Mouse (Mus musculus) ES-E14 (cell line): ENCODE results near the gene Leprot. TPM values are rescaled to one million over a fixed set of nuclear protein-coding genes. Genes with fewer than 3 reads are reported as not detected.
A peak's percentile ranks its signal among the peaks of the same experiment; 100 is the strongest.

Experiments used
- DNase-seq: peaks from one replicate; pipeline ENCODE4 v3.0.0-alpha.2; 2013; ENCODE audit warnings: low read depth, low spot score
- H3K27ac ChIP-seq: 2 replicates; pipeline ENCODE4 v1.5.1; 2012; ENCODE audit warnings: low read depth, mild to moderate bottlenecking, low read length, moderate library complexity, mixed read lengths; ENCODE audit not compliant: poor library complexity, insufficient read depth, severe bottlenecking
- H3K36me3 ChIP-seq: 2 replicates; pipeline ENCODE4 v1.6.1; 2012; ENCODE audit warnings: mild to moderate bottlenecking, low read length, moderate library complexity, mixed read lengths; ENCODE audit not compliant: control insufficient read depth, poor library complexity, insufficient read depth, severe bottlenecking
- H3K4me1 ChIP-seq, 2 experiments: fragments of 150-350 bp in 1 of 2; sonication (generic) in 1 of 2; 2 replicates each; pipeline ENCODE4 v1.6.1; 2012; ENCODE audit warnings: low read length in 2 of 2, mild to moderate bottlenecking in 1 of 2, mixed read lengths in 1 of 2; ENCODE audit not compliant: control insufficient read depth in 2 of 2, insufficient read depth in 2 of 2, poor library complexity in 1 of 2
- H3K4me3 ChIP-seq, 2 experiments: fragments of 150-350 bp in 1 of 2; sonication (generic) in 1 of 2; 2 replicates each; pipeline ENCODE4 v1.5.1; 2012; ENCODE audit warnings: low read length in 2 of 2, low read depth in 1 of 2, mild to moderate bottlenecking in 1 of 2, mixed read lengths in 1 of 2; ENCODE audit not compliant: insufficient read depth in 1 of 2, poor library complexity in 1 of 2, severe bottlenecking in 1 of 2
- H3K9ac ChIP-seq: 2 replicates; pipeline ENCODE4 v1.6.1; 2012; ENCODE audit warnings: low read depth, mild to moderate bottlenecking, low read length, mixed read lengths; ENCODE audit not compliant: poor library complexity, insufficient read depth, severe bottlenecking
- H3K9me3 ChIP-seq: fragments of 150-350 bp; sonication (generic); 2 replicates; pipeline ENCODE4 v1.6.1; 2012; ENCODE audit warnings: low read depth, mild to moderate bottlenecking, low read length; ENCODE audit not compliant: control insufficient read depth, insufficient read depth
- CHD2 ChIP-seq: IDR thresholded peaks from 2 replicates; pipeline ENCODE4 v1.6.1; 2014; ENCODE audit warnings: mild to moderate bottlenecking, low read depth, low read length, inconsistent platforms
- HCFC1 ChIP-seq: IDR thresholded peaks from 2 replicates; pipeline ENCODE4 v1.6.1; 2012; ENCODE audit warnings: low read length, inconsistent platforms, borderline replicate concordance; ENCODE audit not compliant: insufficient read depth
- MAFK ChIP-seq: IDR thresholded peaks from 2 replicates; pipeline ENCODE4 v1.6.1; 2014; ENCODE audit warnings: mild to moderate bottlenecking, low read depth, low read length, inconsistent platforms; ENCODE audit not compliant: insufficient read depth
- ZC3H11A ChIP-seq: IDR thresholded peaks from 2 replicates; pipeline ENCODE4 v1.6.1; 2012; ENCODE audit warnings: low read depth, mild to moderate bottlenecking, inconsistent platforms, low read length, borderline replicate concordance
- ZNF384 ChIP-seq: IDR thresholded peaks from 2 replicates; pipeline ENCODE4 v1.6.1; 2012; ENCODE audit warnings: low read depth, low read length, inconsistent platforms
- in situ Hi-C, 2 experiments: fragments of 600-800 bp; cut with MboI; formaldehyde crosslinking; loops; one replicate each; pipeline ENCODE4 v1.15.1; 2025; ENCODE audit warnings: low sequenced_read_pairs in 2 of 2, inconsistent platforms in 1 of 2; ENCODE audit not compliant: unreplicated experiment in 2 of 2
- total RNA-seq: library from RNA; depleted of rRNA; stranded (reverse); fragments of 300-350 nt; gene quantifications from 2 replicates; pipeline ENCODE4 v1.2.3, GENCODE M21; 2012

The Leprot gene
- total RNA-seq, 1 experiment = 81.6 TPM

DNA sequence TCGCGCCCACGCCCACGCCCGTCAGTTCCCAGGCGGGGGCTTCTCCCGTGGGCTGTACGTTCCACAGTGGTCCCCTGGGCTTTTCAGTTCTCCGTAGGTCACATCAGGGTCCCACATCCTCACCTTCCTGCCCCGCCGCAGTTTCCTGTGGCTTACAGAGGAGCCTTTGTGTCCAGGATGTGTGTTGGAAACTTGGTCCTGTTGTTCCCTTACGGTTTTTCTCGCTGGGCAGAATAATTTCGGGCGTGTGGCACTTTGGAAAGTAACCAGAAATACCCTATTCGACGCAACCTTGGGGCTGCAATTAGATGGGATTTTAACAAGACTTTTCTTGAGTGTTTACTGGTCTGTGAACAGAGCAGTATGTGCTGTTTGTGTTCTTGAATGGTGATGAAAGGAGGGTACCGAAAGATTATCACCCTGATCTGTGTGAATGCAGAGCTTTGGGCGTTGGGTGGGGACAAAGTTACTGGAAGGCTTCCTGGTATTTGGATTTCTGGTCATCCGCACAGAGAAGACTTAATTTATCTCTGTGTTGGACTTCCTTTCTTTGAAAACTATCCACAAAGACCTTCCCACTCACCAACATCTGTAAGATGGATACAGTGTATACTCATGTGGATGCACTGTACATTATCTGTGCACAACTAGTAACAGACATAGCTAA lies 591 bp downstream of the Leprot start:
- H3K4me1 ChIP-seq = peaks cover 6% of the 10 kb centered on the region in 2 experiments; a peak in 2 of 4 replicates
- H3K36me3 ChIP-seq = no peaks in the 10 kb centered on the region
- H3K9me3 ChIP-seq = no peaks in the 10 kb centered on the region
- peak overlapping the region; percentile 79 for H3K27ac ChIP-seq
- H3K9ac ChIP-seq = peak overlapping the region; percentile 94
- no peak for DNase-seq
- no peak for TF ChIP-seq HCFC1
- no peak for TF ChIP-seq ZC3H11A
- TF ChIP-seq ZNF384 = no peak
- TF ChIP-seq CHD2 = no peak
- TF ChIP-seq MAFK = no peak
- in situ Hi-C loops = no loop called here
- H3K4me3 ChIP-seq = peak overlapping the region; percentile 92 to 94

- Histone ChIP-seq H3K9me3 (no peaks in the 10 kb centered on the region), H3K36me3 (no peaks in the 10 kb centered on the region; the same call in 1 of the 2 replicates), H3K4me3 (peak overlapping the region; percentile 92 to 94; a peak in 3 of 4 replicates), H3K4me1 (peaks cover 6% of the 10 kb centered on the region in 2 experiments; a peak in 2 of 4 replicates), H3K9ac (no peak overlapping the region), H3K27ac (no peak overlapping the region)
- DNase-seq = no peak
- in situ Hi-C loops = no loop called here
- TF ChIP-seq HCFC1 (no peak), ZC3H11A (no peak), ZNF384 (no peak), MAFK (no peak)
These were observed 1.2 kb downstream of the Leprot start for GRCm38 (mm10) chr4:101648745-101649144.

GRCm38 (mm10) chr4:101650961-101651360 lies 3.4 kb downstream of the Leprot start:
- no peak for TF ChIP-seq HCFC1
- TF ChIP-seq ZNF384 = no peak
- Histone ChIP-seq H3K36me3 (peaks cover 1% of the 10 kb centered on the region; the same call in 1 of the 2 replicates), H3K4me1 (peaks cover 6% of the 10 kb centered on the region in 2 experiments; a peak in 2 of 4 replicates), H3K9ac (no peak overlapping the region), H3K4me3 (no peak overlapping the region), H3K27ac (no peak overlapping the region), H3K9me3 (no peaks in the 10 kb centered on the region)
- in situ Hi-C loops = no loop called here
- DNase-seq = no peak

DNA sequence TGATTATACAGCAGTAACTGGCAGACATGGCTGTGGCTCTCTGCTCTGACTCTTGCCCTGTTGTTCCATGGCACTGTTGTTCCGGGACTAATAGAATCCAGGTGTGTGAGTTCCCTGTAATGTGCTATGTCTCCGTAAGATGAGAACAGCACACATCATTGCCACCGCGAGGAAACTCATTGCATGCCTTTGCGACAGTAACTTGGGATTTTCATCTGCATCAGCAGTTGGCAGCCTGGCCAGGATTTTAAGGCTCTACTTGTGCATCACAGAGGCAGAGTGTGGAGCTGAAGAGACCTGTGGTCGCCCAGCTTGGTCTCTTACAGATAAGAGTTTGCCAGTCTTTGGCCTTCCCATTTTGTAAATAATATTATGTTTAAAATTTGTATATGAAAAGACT lies 6.7 kb downstream of the Leprot start:
- in situ Hi-C loops = no loop called here
- H3K4me1 ChIP-seq = peaks cover 4 to 6% of the 10 kb centered on the region in 2 experiments; a peak in 2 of 4 replicates
- TF ChIP-seq HCFC1 (no peak), CHD2 (no peak), ZNF384 (no peak), MAFK (no peak), ZC3H11A (no peak)
- H3K27ac ChIP-seq = no peak overlapping the region
- no peak overlapping the region for H3K4me3 ChIP-seq
- H3K9ac ChIP-seq = no peak overlapping the region
- H3K36me3 ChIP-seq = peaks cover 6% of the 10 kb centered on the region; the same call in 1 of the 2 replicates
- DNase-seq = no peak
- H3K9me3 ChIP-seq = no peaks in the 10 kb centered on the region
